Comparison of ENCODE assay signal across 8 mouse cellular contexts in genomic region chr7:25217653-25218395, GRCm38 (mm10). TPM values are rescaled to one million over a fixed set of nuclear protein-coding genes. Genes with fewer than 3 reads are reported as not detected.
DNase-seq lines count a peak whose midpoint lies in the region; ATAC-seq and TF ChIP-seq lines count a peak whose summit lies in the region.

No protein-coding gene starts in this region.

- no peak overlapping the region for H3K27ac ChIP-seq in lung, embryonic 14.5 days (ENCODE audit: low read depth)
- H3K27ac ChIP-seq in stomach, embryonic 14.5 days (ENCODE audit: low read length): no peak overlapping the region

- peaks cover 5% of the 10 kb centered on the region; the same call in 1 of the 2 replicates for H3K36me3 ChIP-seq in lung, embryonic 14.5 days (ENCODE audit: insufficient read depth)
- no peaks in the 10 kb centered on the region for H3K36me3 ChIP-seq in stomach, embryonic 14.5 days (ENCODE audit: control insufficient read depth, insufficient read depth, low read length)

- H3K9me3 ChIP-seq in lung, embryonic 14.5 days (ENCODE audit: low read depth, low read length): no peaks in the 10 kb centered on the region
- no peaks in the 10 kb centered on the region for H3K9me3 ChIP-seq in stomach, embryonic 14.5 days (ENCODE audit: control insufficient read depth, low read depth, low read length)

- H3K4me2 ChIP-seq in lung, embryonic 14.5 days: peak overlapping the region; percentile 71
- H3K4me2 ChIP-seq in stomach, embryonic 14.5 days (replicated peaks; ENCODE audit: low read depth, low read length): peak overlapping the region; percentile 87

- ATAC-seq in lung, embryonic 14.5 days (ENCODE audit: insufficient read depth): no peak
- ATAC-seq in stomach, embryonic 14.5 days (ENCODE audit: insufficient number of reproducible peaks, insufficient read depth, low FRiP score, low read depth): no peak

- H3K27me3 ChIP-seq in lung, embryonic 14.5 days (ENCODE audit: insufficient read depth, low read length): no peaks in the 10 kb centered on the region
- H3K27me3 ChIP-seq in stomach, embryonic 14.5 days (ENCODE audit: control insufficient read depth, insufficient read depth, low read length): no peaks in the 10 kb centered on the region

- peak overlapping the region; percentile 65 for H3K4me3 ChIP-seq in lung, embryonic 14.5 days (ENCODE audit: low read depth, low read length)
- H3K4me3 ChIP-seq in stomach, embryonic 14.5 days (ENCODE audit: low read depth, low read length): peak overlapping the region; percentile 52; the same call in 1 of the 2 replicates

- intact Hi-C loops in heart, postnatal 10 days (cut with DNase I): no loop called here

- DNase-seq in spleen, postnatal 4 days (ENCODE audit: low spot score in 2 of 2): peak; percentile 58 to 73
- DNase-seq in spleen, adult 12 weeks (ENCODE audit: low spot score): no peak
- DNase-seq in induced T-regulatory cell, adult 2 months (ENCODE audit: low read depth): peak; percentile 44
- no peak for DNase-seq in lung, embryonic 14.5 days
- DNase-seq in urinary bladder, adult 2 months (ENCODE audit: low spot score): no peak
- DNase-seq in heart, postnatal 10 days: no peak
- DNase-seq in heart, adult 18-20 months: no peak

- no peak for TF ChIP-seq CTCF in lung, embryonic 14.5 days (IDR thresholded peaks at IDR 0.05; ENCODE audit: low read depth)

- peaks cover 11% of the 10 kb centered on the region for H3K4me1 ChIP-seq in lung, embryonic 14.5 days (ENCODE audit: insufficient read depth)
- peaks cover 25% of the 10 kb centered on the region for H3K4me1 ChIP-seq in stomach, embryonic 14.5 days (ENCODE audit: control insufficient read depth, insufficient read depth, low read length)

- WGBS in lung, embryonic 14.5 days: 48% methylated on average over 12 of the region's 12 CpGs
- WGBS in stomach, embryonic 14.5 days: 55% methylated on average over 12 of the region's 12 CpGs

- H3K9ac ChIP-seq in lung, embryonic 14.5 days: no peak overlapping the region
- no peak overlapping the region for H3K9ac ChIP-seq in stomach, embryonic 14.5 days (replicated peaks; ENCODE audit: low read depth, low read length)

RNA-seq across cellular contexts. Expression of gene Dedd2, which starts 2.6 kb away (rescaled TPM):
- polyA plus RNA-seq in lung, embryonic 14.5 days (2014; fragmentation: Nextera tagmentation; extraction: Ambion mirVana): 5.2 and 6.7 TPM in 2 replicates
- 7.5 and 8.7 TPM in 2 replicates for polyA plus RNA-seq in stomach, embryonic 14.5 days (2014; fragmentation: Nextera tagmentation; extraction: Ambion mirVana)
- 13.8 and 14.2 TPM in 2 replicates for polyA plus RNA-seq in urinary bladder, adult 2 months (2012; rRNA removed)
- total RNA-seq in heart, postnatal 10 days (2021): 10 to 100 TPM; 14.2 TPM
- 10 to 100 TPM; 19.6 to 19.9 TPM for total RNA-seq in heart, adult 18-20 months (2021)

RNA-seq across cellular contexts. Expression of gene Zfp526, which starts 3.4 kb away (rescaled TPM):
- 3.5 and 3.8 TPM in 2 replicates for polyA plus RNA-seq in lung, embryonic 14.5 days (2014; fragmentation: Nextera tagmentation; extraction: Ambion mirVana)
- 3.7 and 4.2 TPM in 2 replicates for polyA plus RNA-seq in stomach, embryonic 14.5 days (2014; fragmentation: Nextera tagmentation; extraction: Ambion mirVana)
- 6.9 and 9.3 TPM in 2 replicates for polyA plus RNA-seq in urinary bladder, adult 2 months (2012; rRNA removed)
- total RNA-seq in heart, postnatal 10 days (2021): 10 to 100 TPM in 1 of 2 experiments, 1 to 10 TPM in 1; 8.7 to 11.4 TPM
- total RNA-seq in heart, adult 18-20 months (2021): 1 to 10 TPM; 6.3 to 7.4 TPM

RNA-seq across cellular contexts. Expression of gene Gsk3a, which starts 19.8 kb away (rescaled TPM):
- 14.6 and 14.9 TPM in 2 replicates for polyA plus RNA-seq in lung, embryonic 14.5 days (2014; fragmentation: Nextera tagmentation; extraction: Ambion mirVana)
- polyA plus RNA-seq in stomach, embryonic 14.5 days (2014; fragmentation: Nextera tagmentation; extraction: Ambion mirVana): 14.7 and 15.9 TPM in 2 replicates
- polyA plus RNA-seq in urinary bladder, adult 2 months (2012; rRNA removed): 79.0 and 83.3 TPM in 2 replicates
- total RNA-seq in heart, postnatal 10 days (2021): 10 to 100 TPM; 69.7 to 72.0 TPM
- 10 to 100 TPM; 61.4 to 68.5 TPM for total RNA-seq in heart, adult 18-20 months (2021)

RNA-seq across cellular contexts. Expression of gene Erf, which starts 32.7 kb away (rescaled TPM):
- polyA plus RNA-seq in lung, embryonic 14.5 days (2014; fragmentation: Nextera tagmentation; extraction: Ambion mirVana): 24.5 and 26.6 TPM in 2 replicates
- 25.8 and 27.7 TPM in 2 replicates for polyA plus RNA-seq in stomach, embryonic 14.5 days (2014; fragmentation: Nextera tagmentation; extraction: Ambion mirVana)
- polyA plus RNA-seq in urinary bladder, adult 2 months (2012; rRNA removed): 23.6 and 26.8 TPM in 2 replicates
- total RNA-seq in heart, postnatal 10 days (2021): 10 to 100 TPM; 38.6 to 42.2 TPM
- 10 to 100 TPM; 15.8 to 16.9 TPM for total RNA-seq in heart, adult 18-20 months (2021)

RNA-seq across cellular contexts. Expression of gene Pou2f2, which starts 38.3 kb away (rescaled TPM):
- polyA plus RNA-seq in lung, embryonic 14.5 days (2014; fragmentation: Nextera tagmentation; extraction: Ambion mirVana): 0.28 and 0.42 TPM in 2 replicates
- polyA plus RNA-seq in stomach, embryonic 14.5 days (2014; fragmentation: Nextera tagmentation; extraction: Ambion mirVana): 1.8 and 2.3 TPM in 2 replicates
- 0.65 and 1.0 TPM in 2 replicates for polyA plus RNA-seq in urinary bladder, adult 2 months (2012; rRNA removed)
- total RNA-seq in heart, postnatal 10 days (2021): under 1 TPM; 0.19 to 0.50 TPM
- 1 to 10 TPM in 1 of 2 experiments, under 1 TPM in 1; 0.25 to 1.5 TPM for total RNA-seq in heart, adult 18-20 months (2021)

Comparison
In these comparisons a context has a peak if more than half of its experiments do, and no peak if none do; other contexts are left out.
1. DNase-seq: peak in spleen, postnatal 4 days (2 of 2) and induced T-regulatory cell, adult 2 months (single experiment); none in spleen, adult 12 weeks (single experiment), lung, embryonic 14.5 days (single experiment), urinary bladder, adult 2 months (single experiment), heart, postnatal 10 days (0 of 2) and heart, adult 18-20 months (0 of 2).